Mouse (Mus musculus): ENCODE results near the gene Acsbg1. TPM values are rescaled to one million over a fixed set of nuclear protein-coding genes. Genes with fewer than 3 reads are reported as not detected.

Acsbg1 gene
- 39.8 TPM for polyA plus RNA-seq (2017; shearing (Covaris generic))

DNA sequence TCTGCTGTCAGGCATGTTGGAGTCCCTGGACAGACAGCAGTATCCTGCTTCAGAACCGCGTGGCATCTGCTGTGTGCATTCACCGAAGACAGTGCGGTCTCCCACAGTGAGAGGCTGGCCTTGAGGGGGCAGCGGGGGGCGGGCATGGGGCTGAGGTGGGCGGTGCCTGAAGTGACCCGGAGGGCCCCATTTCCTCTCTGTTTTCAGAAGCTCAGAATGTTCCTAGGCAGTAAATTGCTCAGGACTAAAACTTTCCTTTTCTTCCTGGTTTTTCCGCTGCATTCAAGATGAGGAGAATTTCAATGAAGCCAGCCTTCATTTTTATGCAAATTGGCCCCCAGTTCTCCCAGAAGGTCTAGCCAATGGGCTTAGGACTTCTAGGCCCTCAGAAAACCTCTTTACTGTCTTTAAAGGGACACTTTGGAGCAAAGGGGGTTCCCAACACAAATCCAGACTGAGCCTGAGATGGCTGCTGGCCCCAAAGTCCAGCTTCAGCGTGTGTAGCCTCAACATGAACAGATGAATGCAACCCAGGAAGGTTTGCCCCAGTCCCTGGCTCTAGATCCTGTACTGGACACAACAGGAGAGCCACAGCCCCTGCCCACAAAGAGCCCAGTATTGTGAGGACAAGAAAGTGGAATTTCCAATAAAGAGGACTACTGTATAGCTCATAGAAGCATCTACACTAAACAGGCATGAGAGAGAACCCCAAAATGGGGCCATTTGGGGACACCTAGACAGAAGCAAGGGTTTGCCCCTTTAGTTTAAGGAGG lies at the start of gene Acsbg1:
Gene Acsbg1, minus strand, starts transcription at position 266 of the 773 bp plus-strand sequence.

DNA sequence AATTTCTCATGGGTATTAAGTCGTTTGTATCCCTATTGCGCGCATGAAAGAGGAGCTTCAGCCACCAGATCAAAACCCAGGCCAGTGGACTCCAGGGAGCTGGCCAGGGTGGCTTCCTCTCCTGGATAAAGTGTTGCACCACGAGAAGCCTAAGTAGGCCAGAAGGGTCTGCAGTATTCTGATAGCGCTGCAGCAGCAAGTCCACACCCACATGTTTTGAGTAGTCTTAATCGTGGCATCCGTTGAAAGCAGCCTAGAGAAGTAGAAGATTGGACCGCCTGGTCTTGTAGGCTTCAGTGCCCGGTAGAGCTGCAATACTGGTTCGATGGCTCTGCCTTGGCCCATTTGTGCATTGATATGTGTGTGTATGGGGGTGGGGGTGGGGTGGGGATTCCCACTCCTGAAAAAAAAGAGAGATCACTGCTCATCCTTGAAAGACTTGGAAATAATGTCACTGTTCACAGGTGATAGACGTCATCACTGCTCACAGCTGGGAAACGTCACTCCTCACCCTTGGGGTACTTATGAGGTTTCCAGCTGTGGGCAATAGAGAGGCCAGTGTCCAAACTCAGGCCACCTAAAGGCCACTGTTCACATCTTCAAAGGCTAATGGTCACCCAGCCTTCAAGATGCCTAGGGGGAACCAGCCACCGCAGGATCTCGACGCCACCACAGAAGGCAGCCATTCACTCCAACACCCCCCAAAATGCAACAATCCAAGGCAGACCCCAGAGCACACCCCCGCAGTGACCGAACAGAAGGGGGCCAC lies 36.8 kb upstream of the Acsbg1 start, which contains the start of gene Dnaja4:
Gene Dnaja4, plus strand, starts transcription at position 556 of the 769 bp plus-strand sequence.

DNA sequence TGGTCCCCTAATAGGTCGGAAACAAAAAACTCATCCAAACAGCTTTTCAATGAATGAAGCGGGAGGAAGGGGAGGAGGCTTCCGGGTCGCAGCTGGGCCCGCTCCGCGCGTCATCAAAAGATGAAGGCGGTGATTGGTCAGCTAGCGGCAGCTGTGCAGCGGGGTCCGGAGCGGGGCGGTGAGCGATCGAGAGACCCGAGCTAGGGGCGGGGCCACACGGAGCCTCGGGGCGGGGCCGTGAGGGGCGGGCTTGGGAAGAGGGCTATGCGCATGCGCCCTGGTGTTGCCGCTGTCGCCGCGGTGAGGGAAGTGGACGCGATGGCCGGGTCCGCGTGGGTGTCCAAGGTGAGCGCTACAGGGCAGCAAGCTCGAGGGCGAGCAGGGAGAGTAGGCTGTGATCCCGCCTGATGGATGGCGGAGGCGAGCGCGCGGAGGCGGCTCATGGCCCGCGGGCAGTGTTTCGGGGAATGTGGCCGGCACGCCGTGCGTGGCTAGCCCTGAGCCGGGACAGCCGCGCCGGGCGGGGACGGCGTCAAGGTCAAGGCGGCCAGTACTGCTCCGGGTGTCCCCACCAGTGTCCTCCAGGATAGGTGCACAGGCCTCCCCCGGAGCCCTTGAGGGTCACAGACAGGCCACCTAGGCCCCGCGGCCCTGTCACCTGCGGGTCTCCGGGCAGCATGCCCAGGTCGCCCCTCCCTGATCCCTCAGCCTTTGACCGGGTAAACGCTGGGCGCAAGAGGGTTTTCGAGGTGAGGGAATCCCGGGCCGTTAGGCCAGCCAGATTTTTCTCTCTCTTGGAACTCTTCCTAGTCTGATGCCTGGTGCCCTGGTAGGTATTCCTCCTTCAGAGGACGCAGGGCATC lies 75.2 kb downstream of the Acsbg1 start, which contains the start of gene Idh3a:
Gene Idh3a, plus strand, starts transcription at position 136 of the 863 bp plus-strand sequence.

GRCm38 (mm10) chr9:54559771-54560471 lies 101.7 kb downstream of the Acsbg1 start, which contains the start of gene Cib2:
Cib2 (minus strand) TSS chr9:54560218.

Other genes starting within 250 kb of the Acsbg1 start
- gene Dmxl2, start 160.2 kb downstream of the Acsbg1 start, polyA plus RNA-seq (2017; shearing (Covaris generic)), result 0.54 TPM
- gene Sh2d7, start 122.9 kb downstream of the Acsbg1 start, polyA plus RNA-seq (2017; shearing (Covaris generic)), result not detected
- 1.1 TPM for gene Cib2, start 101.7 kb downstream of the Acsbg1 start, polyA plus RNA-seq (2017; shearing (Covaris generic))
- 97.3 TPM for gene Idh3a, start 75.5 kb downstream of the Acsbg1 start, polyA plus RNA-seq (2017; shearing (Covaris generic))
- gene Dnaja4, start 37.0 kb upstream of the Acsbg1 start, polyA plus RNA-seq (2017; shearing (Covaris generic)), result 23.9 TPM
- gene Wdr61, start 72.6 kb upstream of the Acsbg1 start, polyA plus RNA-seq (2017; shearing (Covaris generic)), result 98.0 TPM
- not detected for gene Crabp1, start 102.9 kb upstream of the Acsbg1 start, polyA plus RNA-seq (2017; shearing (Covaris generic))
- 22.3 TPM for gene Ireb2, start 201.9 kb upstream of the Acsbg1 start, polyA plus RNA-seq (2017; shearing (Covaris generic))

All from CD4-positive, CD25-positive, alpha-beta regulatory T cell (primary cell).